Mouse (Mus musculus) heart, adult 18-20 months (tissue): Measurements from ENCODE around the gene Setx. TPM values are rescaled to one million over a fixed set of nuclear protein-coding genes. Genes with fewer than 3 reads are reported as not detected.
"Not testable (repeated sequence)": the region's sequence is repeated elsewhere in the genome, so short reads cannot be mapped to it uniquely, and the experiment has no call there.

ENCODE experiments used
- DNase-seq, 2 experiments: peaks; one replicate each; pipeline ENCODE4 v3.0.0; 2021 to 2022; ENCODE audit warnings: mixed read lengths in 1 of 2
- long read RNA-seq, 2 experiments: library from polyadenylated mRNA; stranded (forward); transcript quantifications; one replicate each; pipeline ENCODE4 v2.0.0; 2021
- total RNA-seq, 2 experiments: library from RNA; stranded (reverse); gene quantifications; 2 replicates each; pipeline ENCODE4 v1.2.3; 2021

Setx gene
- 10 to 100 TPM; 31.0 to 32.3 TPM for total RNA-seq
- long read RNA-seq, experiment 1, partial matches to known transcripts: 2 of 3 reads
- long read RNA-seq, experiment 1, other reads (novel, unspliced or antisense): 1 of 3 reads
- long read RNA-seq, experiment 2: 0 reads

DNA sequence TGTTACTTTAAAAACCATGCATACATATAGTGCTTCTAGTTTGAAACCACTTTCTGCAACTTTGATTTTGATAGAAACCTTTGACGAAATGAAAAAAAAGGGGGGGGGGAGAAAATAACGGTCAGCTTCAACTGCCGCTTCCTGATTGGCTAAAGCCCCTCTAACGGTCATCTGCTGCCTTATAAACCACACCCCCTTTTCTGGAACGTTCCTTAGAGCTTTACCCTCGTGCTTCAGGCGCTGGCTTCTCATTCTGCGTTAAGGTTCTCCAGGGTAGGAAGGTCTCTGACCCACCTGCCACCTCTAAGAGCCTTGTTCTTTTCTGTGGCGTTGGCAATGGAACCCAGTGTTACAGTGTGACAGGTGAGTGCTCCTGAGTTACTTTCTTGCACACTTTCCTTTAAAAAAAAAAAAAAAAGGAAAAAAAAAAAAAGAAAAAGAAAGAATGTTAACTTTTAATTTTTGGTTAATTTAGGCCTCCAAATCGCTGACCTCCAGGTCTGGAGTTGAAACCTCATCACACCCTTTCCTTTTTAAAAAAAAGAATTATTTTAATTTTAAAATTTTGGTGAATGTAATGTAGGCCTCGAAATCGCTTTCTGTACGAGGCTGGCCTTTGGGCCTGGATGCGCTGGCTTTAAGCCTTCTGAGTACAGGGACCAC is at the start of gene Setx:
Gene Setx (plus strand): TSS at position 275 of the 663 bp plus-strand sequence.
- peak in 1 of 2 experiments; percentile 10 for DNase-seq

DNA sequence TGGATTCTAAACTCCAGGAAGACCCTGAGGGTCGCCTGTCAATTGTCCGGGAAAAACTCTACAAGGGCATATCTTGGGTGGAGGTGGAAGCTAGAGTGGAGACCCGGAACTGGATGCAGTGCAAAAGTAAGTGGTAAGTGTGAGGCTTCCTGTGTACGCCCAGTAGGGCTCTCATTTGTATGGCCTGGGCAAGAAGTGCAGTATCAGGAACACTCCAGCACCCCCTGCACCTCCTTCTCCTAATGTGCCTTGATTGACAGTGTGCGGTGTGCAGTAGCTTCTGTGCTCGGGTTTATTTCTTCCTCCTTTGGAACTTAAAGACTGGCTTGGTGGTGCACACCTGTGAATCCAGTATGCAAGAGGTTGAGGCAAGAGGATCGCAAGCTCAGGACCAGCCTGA is 49.3 kb upstream of the Setx start:
- DNase-seq: no peak

DNA sequence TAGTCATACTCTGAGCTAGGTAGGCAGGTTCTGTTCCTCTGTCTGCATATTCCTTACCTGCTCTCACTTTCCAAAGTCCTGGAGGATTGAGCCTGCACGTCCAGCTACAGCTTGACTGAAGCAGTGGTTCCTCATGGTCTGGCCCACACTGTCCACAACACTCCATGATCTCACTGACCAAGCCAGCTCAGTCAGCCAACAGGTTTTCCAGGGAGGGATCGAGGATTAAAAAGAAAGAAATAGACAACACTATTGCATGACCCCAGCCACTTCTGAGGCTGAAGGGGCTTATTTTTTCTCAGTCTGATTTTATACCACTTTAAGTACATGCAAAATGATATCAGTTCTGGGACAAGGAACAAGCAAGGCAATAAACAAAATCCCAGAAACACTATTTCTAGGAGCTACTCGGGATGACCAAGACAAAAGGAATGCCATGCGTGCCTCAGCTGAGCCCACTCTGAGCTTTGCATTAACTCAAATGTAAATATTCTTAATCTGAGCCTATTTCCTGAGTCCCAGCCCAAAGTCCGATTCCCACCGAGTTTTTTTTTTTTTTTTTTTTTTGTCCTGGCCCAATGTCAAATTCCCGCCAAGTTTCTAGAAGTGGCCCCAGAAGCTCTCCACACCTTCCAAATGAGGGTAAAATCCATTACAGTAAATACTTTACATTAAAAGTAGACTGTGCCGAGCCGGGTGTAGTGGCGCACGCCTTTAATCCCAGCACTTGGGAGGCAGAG is 48.5 kb upstream of the Setx start:
- no peak for DNase-seq

DNA sequence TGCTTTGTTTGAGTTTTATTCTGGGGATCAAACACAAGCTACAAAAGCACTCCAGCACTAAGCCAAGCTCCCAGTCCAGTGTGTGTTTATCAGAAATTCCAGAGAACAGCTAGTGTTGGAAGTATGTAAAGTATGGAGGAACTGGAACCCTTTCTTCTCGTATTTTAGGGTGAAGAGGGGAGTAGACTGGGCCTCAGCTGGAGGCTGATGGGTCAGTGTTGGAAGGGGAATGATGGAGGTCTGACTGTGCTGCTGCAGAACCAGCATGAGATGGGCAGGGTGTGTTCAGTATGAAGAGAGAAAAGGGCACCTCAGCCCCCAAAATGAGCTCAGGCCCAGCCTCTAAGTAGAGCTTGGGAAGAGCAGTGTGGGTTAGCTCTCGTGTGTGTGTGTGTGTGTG is 47.8 kb upstream of the Setx start:
- no peak for DNase-seq

DNA sequence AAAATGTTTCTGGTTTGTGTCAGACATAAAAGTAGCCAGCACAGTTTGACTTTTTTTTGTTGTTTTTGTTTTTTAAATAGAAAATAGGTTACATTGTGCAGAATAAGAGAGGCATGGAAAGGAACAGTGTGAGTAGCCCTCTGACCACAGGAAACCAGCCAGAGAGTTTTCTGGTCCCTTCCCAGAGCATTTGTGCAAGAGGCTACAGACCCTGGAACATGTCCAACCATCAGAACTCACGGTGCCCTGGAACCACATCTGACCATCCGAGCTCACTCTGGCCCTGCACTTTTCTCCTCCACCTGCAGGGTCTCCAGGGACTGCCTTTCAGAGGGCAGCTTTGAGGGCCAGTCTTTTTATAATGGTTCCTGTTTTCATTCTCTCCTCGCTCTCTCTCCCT is 42.0 kb upstream of the Setx start:
- peak; percentile 11 to 39 for DNase-seq

DNA sequence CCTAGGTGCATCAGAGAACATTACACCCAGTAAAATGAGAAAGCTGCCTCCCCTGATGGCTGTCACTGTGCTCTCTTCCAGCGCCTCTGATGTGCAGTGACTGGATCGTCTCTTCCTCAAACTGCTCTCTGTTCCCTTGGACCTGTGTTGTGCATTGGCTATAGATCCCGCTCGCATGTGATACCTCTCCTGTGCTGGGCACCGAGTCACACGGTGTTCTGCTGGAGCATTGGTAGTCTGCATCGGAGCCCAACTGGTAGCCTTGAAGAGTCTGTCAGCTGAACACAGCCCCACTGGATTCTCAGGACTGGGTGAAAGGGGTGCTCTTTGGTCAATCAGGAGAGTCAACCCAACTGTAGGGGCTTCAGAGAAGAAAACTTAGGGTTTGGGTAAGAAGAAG is 38.0 kb upstream of the Setx start:
- no peak for DNase-seq

DNA sequence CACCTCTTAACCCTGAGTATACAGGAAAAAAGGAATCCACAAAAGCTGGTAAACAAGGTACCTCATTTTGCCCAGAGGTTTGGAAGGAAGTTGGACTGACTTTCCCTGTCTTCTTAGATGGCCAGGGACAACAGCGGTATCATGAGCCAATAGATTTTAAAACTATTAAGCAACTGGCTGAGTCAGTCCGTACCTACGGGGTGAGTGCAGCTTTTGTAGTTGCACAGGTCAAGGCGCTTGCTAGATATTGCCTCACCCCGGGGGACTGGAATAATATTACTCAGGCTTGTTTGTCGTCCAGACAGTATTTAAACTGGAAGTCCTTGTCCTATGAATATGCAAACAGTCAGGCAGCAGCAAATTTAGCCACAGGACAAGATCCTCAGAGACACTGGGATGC is 34.7 kb upstream of the Setx start:
- not testable (repeated sequence) for DNase-seq

DNA sequence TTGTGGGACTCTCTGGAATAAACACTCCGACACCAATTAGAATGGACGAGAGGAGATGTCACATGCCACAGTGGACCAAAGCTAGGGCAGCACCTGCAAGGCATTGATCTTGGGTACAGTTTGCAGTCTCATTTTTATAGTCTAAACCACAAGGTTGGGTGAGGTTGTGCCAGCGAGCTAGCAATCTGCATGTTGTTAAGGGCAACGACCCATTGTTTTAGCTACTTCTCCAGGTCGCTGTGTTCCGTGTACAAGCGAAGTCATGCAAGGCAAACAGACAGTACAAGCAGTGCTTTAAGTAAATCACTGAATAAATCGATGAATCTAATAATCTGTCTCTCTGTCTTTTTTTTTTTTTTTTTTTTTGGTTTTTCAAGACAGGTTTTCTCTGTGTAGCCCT is 28.3 kb upstream of the Setx start:
- DNase-seq: no peak

DNA sequence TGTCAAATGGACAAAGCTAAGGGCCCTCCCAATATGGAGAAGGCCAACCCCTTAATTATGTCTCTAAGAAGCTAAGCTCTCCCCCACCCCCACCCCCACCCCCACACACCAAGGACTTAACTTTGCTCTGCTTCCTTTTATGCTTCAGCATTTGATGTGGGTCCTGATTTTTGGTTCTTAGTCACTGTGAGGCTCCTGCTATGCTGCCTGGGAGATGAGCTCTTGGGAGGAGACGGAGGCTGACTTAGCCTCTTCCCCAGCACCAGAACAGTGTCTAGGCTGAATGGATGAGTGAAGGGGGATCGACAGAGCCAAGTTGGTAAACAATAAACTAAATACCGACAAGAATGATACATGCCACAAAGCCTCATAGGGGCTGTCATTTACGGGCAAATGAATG is 27.2 kb upstream of the Setx start:
- no peak for DNase-seq

DNA sequence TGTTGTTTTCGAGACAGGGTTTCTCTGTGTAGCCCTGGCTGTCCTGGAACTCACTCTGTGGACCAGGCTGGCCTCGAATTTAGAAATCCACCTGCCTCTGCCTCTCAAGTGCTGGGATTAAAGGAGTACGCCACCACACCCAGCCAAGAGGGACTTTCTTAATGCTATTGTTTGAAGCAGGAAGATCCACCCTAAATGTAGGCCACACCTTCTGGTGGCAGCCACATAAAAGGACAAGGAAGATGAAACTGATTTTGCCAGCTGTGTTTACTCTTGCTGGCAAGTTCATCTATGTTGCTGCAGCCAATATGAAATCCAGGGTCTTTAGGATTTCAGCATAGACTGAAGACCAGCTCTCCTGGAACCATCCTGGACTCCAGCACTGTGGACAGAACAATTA is 26.5 kb upstream of the Setx start:
- DNase-seq: peak in 1 of 2 experiments; percentile 18

DNA sequence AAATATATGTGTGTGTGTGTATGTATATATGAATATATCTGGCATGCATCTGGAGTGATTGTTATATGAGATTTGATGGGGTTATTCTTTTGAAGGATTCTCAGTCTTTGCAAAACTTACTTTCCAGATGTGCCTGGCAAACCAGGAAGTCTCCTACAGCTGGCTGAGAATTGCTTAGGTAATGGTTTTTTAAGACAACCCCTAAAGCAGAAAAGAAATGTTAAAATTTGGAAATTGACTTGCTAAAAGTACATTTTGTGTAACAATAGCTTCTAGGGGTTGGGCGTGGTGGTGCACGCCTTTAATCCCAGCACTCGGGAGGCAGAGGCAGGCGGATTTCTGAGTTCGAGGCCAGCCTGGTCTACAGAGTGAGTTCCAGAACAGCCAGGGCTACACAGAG is 26.0 kb upstream of the Setx start:
- DNase-seq: not testable (repeated sequence)

DNA sequence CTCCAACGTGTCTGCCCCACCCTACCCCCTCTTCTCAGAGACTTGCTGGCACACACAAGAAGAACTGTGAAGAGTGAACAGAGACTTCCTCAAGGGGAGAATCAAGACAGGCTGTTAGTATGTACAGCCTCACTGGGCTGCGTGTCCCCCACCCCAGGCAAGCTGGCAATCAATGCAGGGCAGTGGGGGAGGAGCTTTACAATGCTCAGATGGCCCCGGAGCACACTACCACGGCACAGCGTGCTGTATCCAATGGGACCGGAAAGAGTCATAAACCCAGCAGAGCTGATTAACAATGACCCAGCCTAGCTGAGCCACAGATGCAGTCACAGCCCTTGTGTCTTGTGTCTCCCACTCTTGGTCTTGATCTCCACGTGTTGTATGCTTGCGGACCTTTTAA is 25.2 kb upstream of the Setx start:
- no peak for DNase-seq

DNA sequence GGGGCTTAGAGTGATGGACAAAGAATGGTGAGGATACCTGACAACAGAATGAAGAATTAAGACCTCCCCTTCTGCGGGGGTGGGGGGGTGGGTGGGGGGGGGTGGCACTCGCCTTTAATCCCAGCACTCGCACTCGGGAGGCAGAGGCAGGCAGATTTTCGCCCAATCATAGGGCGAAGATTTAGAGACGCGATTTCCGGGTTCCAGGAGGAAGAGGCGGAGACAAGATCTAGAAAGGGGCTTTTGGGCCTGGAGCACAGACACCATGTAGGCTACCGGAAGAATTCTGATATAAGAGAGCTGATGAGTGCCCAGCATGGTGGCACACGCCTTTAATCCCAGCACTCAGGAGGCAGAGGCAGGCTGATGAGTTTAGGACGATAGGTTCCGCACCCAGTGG is 24.3 kb upstream of the Setx start:
- no peak for DNase-seq

DNA sequence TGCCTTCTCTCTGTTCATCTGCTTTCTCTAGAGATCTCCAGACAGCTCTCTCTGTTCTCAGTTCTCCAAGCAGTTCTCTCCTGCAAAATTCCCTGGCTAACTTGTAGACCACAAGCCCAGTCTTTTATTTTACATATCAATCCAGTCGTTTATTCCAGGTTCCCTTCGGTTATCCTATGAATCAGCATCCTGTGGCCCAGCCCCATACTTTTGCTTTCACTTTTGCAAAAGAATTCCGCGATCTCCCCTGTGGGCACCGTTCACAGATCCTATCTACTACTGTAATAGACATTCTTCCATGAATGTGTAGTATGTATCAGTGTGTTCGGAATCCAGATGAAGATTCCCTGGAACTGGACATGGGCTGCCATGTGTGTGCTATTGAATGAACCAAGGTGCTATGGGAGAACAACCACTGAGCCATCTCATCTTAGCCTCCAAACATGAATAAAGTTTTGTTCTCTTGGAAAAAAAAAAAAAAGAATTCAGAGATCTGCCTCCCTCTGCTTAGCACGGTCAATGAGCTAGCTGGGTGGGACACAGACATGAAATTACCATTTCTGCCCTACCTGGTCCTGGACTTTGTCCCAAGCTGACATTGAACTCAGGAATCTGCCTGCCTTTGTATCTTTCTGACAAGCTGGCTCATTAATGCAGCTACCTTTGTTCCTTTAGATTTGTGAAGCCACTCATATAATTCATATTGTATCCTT is 23.0 kb upstream of the Setx start:
- DNase-seq: peak; percentile 34 to 39

DNA sequence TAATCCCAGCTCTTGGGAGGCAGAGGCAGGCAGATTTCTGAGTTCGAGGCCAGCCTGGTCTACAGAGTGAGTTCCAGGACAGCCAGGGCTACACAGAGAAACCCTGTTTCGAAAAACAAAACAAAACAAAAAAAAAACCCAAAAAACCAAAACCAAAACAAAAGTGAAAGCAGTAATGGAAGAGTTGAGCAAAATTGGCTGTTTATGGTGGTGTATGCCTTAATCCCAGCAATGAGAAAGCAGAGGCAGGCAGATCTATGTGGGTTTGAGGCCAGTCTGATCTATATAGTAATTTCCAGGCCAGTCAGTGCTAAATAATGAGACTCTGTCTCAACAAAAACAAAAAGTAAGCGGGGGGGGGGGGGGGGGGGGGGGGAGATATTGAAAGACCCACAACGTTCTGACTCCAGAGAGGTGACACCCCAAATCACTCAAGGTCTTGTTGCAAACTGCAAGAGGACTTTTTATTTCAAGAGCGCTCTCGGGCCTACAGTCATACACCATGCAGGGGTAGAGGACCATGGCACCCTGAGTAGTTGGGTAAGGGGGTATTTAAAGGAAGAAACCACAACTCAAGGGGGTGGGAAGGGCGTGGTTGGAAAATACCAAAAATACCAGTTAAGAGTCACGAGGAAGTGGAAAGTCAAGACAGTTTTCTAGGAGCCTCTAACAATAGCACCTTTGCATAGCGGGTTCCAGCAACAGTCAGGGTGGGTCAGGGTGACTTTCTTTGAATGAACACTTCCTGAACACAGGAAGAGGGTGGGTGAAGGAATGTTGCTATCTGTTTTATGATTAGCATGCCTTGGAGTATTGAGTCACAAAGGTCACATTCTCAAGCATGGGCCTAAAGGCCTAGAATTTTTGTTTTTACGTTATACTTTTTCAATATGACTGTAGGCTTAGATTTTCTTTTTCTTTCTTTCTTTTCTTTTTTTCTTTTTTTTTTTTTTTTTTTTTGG is 21.3 kb upstream of the Setx start:
- peak in 1 of 2 experiments; percentile 23 for DNase-seq

DNA sequence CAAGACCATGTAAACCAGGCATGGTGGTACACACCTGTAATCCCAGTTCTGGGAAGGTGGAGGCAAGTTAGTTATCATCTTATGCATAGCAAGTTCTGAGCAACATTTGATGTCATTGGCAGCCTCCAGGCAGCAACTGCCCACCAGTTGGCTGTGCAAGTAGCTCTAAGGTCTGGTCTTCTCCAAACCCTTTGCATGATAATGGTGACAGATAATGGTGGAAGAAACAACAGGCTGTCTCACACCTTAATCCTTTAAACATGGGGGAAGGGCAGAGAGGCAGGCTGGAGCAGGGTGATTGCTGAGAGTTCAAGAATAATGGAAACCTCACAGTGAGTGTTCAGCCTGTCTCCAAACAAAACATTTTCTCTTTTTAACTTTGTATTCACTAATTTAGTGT is 3.0 kb upstream of the Setx start:
- no peak for DNase-seq

DNA sequence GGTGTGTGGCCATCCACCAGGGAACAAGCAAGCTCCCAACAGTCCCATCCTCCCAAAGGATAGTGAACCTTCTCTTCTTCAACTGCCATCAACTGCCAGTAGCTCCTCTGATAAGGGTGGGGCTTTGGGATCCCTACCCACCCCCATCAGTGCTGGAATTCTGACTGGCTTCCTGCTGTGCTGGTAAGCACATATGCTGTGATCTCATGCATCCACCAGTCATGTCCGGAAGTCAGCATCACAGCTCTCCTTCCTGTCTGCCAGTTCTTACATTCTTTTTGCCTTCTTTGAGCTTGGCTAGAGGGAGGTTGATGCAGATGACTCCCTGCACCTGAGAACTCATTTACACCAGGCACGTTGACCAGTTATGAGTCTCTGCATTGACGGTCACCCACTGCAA is 1.5 kb upstream of the Setx start:
- DNase-seq: no peak

DNA sequence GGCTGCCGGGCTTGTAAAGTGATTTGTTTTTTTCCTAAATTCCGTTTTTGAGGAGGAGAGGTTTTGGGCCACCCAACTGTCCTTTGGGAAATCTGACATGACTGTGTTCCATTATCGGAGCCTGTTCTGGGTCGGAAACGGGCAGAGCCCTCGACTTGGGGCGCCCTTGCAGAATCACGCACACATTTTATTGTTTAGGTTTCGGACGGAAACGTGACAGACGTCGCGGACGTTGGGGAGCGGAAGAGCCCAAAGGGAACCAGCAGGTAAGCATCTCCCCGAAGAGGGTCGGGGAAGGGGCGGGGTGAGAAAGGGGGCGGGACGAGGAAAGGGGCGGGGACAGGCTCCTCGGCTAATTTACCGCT is 572 bp downstream of the Setx start:
- no peak for DNase-seq

DNA sequence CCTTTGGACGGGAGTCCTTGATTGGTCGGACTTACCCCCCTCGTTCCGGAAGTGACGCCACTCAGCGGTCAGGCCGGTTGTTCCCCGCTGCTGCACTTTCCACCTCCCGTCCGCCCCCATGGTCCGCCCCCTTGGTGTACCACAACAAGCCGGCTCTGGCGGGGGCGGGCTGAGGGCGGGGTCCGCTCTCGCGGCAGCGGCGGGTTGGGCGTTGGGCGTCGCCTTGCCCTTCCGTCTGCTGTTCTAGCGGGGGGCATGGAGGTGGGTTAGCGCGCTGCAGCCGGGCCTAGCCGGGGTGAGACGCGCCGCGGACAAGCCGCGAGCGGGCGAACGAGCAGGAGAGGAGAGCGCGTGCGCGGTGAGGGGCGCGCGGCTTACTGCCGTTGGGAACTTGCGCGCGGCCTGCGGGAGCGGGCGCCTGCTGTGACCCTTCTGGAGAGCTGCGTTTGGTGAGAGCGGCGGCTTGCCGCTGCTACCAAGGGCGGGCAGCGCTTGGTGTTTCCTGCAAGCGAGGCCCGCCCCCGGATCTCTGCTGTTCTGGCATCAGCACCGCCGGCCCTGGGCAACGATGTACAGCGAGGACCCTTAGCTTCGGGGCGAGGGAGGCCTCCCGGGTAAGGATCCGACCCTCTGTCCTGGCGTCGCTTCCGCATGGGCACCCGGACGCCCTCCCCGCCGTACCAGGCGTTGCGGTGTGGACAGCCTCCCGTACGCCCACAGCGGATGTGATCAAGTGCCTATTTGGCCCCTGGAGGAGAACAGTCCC is 1.1 kb downstream of the Setx start:
- DNase-seq: peak; percentile 99 to 100

DNA sequence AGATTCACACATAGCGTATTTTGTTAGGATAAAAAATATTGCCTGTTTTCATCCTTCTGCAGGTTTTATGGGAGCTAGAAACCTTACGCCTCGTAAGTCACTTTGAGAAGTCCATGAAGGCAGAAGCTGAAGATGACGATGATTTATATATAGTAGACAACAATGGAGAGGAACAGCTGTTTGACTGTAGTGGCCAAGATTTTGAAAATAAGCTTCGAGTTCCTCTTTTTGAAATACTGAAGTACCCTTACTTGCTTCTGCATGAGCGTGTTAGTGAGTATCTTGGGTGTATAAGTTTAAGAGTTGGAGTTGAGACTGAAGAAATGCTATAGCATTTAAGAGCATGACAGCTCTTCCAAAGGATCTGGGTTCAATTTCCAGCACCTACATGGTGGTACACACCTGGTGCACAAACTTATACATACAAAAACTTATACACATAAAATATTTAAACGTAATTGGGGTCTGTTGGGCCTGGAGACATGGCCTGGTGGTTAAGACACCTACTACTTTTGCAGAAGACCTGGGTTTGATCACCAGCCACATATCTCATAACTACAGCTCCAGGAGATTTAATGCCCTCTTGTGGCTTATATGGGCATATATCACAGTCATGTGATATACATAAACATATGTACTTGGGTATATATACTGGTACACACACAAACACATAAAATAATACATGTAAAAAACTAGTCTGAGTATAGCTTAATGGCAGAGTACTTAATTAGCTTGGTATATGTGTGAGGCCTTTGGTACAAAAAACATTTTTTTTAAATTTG is 6.3 kb downstream of the Setx start:
- DNase-seq: no peak
